Mouse (Mus musculus) cerebellum, adult 2 months (tissue): ENCODE measurements at regions not wholly inside any gene's neighbourhood (a gene's known extent, or its start where the extent isn't known, plus 50 kb on each side); places are given as distances from the start of the nearest gene placed in this dataset.

Experiments used
- CTCF ChIP-seq: fragments of 200-500 bp; IDR thresholded peaks from 2 replicates; pipeline ENCODE4 v1.5.1; 2011; ENCODE audit warnings: low read depth, mild to moderate bottlenecking, control low read depth, low read length, moderate library complexity, borderline replicate concordance; ENCODE audit not compliant: insufficient read depth
- POLR2A ChIP-seq: fragments of 200-500 bp; IDR thresholded peaks from 2 replicates; pipeline ENCODE4 v1.6.1; 2011; ENCODE audit warnings: low read length, control low read depth, borderline replicate concordance; ENCODE audit not compliant: insufficient read depth

DNA sequence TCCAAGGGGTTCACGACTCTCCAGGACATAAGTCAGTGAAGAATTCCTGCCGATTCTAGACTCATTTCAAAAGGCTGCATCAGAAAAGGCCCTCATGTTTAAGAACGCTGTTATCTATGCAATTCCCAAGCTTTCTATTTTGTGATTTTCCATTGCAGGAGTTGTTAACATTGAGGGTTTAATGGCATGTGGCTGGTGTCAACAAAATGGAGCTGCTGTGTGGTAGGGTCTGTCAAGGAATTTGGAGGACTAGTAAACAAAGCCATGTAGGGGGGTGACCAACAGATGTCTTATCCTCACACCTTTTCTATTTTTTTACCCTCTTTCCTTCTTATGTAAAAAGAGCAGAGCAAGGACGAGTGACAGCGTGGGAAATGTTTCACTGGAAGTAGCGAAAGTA, 186.9 kb upstream of the Ccdc122 start:
- TF ChIP-seq CTCF (no peak), POLR2A (no peak)
